Mouse (Mus musculus) skeletal muscle tissue, adult 2 months (tissue): ENCODE results near the gene Sult1a1.

Experiments used
- DNase-seq: peaks from one replicate; pipeline ENCODE4 v3.0.0-alpha.2; 2012; ENCODE audit warnings: low read depth, low spot score

The Sult1a1 gene

GRCm38 (mm10) chr7:126676207-126676606 lies at the start of gene Sult1a1:
TSS of gene Sult1a1 (minus strand) at chr7:126676432.
- DNase-seq = peak; percentile 79

DNA sequence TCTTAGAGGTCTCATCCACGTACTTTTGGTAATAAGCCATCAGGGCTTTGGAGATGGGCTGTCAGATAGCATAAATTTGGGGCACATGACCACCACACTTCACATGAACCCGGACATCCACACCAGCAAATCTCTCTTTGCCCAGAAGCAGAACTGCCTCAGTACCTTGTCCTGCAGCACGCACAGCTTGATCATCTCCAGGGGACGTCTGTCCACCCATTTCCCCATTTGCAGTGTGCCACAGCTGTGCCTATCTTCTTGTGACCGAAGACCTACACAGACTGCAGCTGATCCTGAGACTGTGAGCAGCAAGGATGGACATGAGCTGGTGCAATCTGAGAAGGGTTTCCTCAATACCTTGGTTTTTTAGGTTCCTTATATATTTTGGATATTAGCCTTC lies 49.4 kb upstream of the Sult1a1 start:
- no peak for DNase-seq

DNA sequence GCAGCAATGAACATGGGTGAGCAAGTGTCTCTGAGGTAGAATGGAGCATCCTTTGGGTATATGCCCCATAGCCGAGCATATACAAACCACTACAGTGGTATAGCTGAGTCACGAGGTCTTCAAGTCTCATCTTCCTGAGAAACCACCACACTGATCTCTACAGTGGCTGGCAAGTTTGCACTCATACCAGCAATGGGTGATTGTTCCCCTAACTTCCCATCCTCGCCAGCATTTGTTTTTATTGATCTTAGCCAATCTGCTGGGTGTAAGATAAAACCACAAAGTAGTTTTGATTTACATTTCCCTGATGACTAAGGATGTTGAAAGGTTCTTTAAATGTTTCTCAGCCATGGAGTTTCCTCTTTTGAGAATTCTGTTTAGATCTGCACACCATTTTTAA lies 48.8 kb upstream of the Sult1a1 start:
- no peak for DNase-seq

GRCm38 (mm10) chr7:126721635-126722034 lies 45.4 kb upstream of the Sult1a1 start:
- DNase-seq = no peak

DNA sequence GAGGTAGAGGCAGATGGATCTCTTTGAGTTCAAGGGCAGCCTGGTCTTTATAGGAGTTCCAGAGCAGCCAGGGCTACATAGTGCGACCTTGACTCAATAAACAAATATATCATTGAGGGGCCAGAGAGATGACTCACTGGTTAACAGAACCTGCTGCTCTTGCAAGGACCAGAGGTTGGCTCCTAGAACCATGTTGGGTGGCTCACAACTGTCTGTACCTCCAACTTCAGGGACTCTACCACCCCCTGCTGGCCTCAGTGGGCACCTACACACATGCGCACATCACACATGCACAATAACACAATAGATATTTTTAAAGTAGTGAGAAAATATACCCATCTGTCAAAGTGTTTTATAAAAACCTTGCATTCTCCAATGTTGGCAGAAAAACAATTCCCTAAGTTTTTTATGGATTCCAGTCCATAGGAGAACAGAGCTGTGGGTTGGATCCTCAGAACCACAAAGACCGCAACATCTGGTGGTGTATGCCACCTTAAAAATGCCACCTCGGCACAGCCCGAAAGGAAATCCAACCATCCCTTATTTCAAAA lies 42.6 kb upstream of the Sult1a1 start:
- no peak for DNase-seq

- no peak for DNase-seq
Observed at GRCm38 (mm10) chr7:126717566-126717965, 41.3 kb upstream of the Sult1a1 start.

DNA sequence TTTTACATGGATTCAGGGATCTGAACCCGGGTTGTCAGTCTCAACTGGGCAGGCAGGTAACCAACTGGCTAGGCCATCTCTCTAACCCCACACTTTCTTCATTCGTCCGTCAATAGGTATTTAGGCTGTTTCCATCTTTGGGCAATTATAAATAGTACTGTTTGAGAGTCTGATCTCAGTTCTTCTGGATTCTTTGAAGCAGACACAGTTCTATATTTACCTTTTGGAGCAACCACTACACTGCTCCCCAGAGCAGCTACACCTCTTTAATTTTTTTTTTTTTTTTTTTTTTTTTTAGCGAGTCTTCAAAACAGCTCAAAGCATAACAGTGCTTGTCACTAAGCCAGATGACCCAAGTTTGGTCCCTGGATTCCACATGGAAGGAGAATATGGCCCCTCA lies 39.4 kb upstream of the Sult1a1 start:
- no peak for DNase-seq

DNA sequence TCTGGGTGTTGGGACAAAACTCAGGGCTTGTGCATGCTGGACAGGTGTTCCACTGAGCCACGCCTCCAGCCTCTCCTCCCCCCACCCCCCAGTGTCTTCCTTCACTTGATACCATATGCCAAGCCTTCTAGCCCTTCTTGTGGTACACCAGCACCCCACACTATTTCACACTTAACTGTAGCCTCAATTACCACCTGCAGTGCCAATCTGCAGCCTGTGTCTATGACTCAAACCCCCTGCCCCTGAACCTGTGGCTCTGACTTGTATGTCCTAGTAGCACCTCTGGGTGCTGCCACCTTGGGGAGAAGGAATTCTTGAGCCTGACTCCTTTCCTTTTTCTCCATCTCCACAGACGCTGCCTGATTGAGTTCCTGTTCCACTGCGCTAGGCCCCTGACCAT lies 35.7 kb upstream of the Sult1a1 start:
- no peak for DNase-seq

DNA sequence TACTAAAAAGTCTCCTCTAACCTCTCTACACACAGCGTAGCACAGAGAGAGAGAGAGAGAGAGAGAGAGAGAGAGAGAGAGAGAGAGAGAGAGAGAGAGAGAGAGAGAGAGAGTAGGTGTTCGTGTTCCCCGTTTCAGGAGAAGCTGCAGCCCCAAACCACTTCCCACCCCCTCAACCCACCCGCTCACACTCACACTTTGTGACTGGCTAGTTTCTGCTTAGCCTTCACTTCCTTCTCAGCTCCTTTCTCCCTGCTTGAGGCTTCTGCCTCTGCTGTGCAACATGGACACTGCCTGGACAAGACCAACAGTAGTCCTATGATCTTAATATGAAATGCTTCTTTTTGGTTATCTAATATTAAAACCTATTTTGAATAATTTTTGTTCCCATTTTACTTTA lies 34.0 kb upstream of the Sult1a1 start:
- DNase-seq = no peak

DNA sequence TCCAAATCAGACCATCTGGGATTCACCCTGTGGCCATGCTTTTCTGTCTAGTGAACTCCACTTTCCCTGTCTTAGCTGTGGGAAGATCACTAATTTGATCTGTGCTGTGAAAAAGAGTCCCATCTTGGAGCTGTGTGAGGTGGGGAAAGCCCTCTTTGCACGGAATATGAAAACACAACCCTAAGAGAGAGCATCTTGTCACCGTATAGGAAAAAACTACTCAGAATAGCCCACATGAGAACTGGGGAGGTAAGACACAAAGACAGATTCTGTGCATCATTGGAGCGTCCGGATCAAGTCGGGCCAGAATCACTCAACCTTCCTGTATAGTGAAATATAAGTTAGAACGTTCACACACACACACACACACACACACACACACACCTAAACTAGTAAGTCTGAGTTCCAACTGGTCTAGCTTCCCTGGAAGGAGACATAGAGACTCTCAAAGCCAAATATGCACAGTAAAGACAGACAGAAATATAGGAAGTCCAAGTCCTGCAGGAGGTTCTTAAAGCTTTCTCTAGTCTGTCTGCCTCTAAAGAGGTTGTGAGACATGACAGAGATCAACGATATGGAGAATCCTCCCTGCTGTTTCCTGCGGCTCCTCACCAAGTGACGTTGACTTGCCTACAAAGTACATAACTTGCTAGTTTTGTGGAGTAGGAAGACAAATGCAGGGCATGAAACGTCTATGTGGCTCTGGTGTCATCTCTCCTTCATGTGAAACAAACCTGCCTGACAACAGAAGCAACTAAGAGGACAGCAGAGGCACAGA lies 32.1 kb upstream of the Sult1a1 start:
- no peak for DNase-seq

DNA sequence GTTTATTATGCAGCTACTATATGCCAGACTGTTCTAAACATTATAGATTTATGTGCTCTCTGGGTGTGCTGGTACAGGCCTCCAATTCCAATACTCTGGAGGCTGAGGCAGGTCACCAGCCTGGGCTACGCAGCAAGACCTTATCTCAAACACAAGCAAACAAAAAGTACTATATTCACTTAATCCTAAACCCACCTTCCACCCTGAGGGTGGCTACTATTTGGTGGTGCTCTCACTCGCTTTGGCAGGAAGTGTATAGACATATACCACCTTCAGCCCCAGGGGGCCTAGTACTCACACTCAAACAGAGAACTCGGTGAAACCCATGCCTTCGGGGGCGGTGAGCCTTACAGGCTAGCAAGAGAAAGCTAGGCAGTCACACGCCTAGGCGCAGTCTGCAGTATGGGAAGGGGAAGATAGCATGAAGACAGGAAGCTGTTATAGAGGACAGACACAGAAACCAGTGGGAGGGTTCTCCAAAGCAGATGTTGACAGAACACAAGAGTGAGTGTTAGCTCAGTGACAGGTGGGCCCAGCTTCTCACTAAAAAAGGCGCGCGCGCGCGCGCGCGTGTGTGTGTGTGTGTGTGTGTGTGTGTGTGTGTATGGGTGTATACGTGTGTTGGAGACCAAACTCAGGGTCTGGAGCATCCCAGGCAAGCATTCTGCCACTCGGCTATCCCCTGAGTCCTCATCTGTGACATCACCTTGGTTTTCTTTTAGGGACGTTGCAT lies 31.4 kb upstream of the Sult1a1 start, which contains the start of gene Coro1a:
Gene Coro1a (minus strand): TSS at position 346 of the 733 bp plus-strand sequence.
- DNase-seq = no peak

GRCm38 (mm10) chr7:126704121-126704980 lies 28.1 kb upstream of the Sult1a1 start:
- peak; percentile 54 for DNase-seq

DNA sequence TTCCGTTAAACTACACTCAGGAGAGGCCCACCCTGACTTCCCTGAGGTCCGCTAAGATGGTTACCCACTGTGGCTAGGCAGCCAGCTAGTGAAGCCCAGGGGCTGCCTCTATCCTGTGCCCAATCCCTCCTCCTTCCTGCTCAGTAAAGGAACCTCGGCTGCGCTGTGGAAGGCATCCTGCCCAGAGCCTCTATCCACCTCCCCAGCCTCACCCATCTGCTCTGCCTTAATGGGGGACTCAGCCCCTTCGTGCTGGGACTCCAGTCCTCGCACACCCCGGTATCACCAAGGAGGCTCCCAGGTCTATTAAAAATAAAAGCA lies 27.5 kb upstream of the Sult1a1 start:
- DNase-seq = no peak

DNA sequence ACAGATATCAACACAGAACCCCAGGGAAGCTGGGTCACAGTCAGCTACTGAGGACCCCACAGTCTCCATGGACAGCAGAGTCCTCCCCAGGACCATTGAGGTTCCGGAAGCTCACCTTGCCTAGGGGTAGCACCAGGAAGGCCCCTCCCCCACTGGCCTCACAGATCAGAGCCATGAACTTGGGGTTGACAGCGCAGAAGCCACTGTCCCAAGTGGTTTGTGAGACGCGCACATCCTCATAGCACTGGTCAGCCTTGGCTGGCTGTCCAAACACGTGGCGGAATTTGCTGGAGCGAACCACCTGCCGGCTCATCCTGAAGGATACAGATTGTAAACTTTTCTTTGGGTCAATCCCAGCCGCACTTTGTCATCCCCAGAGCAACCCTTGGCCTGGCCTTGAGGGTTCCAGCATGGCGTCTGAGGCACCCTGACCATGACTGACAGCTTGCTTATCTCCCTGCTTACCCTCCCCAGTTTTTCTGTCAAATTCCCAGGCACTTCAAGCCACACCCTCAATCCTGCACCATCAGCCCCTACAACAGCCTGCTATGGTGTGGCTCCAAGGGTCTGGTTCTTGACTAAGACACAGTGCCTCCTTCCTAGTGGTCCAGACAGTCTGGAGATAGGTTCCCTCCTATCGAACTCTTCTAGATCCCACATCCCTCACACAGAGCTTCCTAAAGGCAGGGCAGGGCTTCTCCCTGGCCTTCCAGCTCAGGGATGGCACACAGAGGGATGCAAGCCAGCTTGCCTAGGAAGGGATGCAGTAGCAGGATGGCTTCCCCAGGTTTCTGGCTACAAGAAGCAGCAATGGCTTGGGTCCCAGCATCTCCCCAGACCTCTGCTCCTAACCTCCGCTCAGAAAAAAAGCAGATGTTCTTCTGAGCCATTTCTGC lies 26.9 kb upstream of the Sult1a1 start:
- DNase-seq = no peak

GRCm38 (mm10) chr7:126702358-126702757 lies 26.1 kb upstream of the Sult1a1 start:
- DNase-seq = no peak

DNA sequence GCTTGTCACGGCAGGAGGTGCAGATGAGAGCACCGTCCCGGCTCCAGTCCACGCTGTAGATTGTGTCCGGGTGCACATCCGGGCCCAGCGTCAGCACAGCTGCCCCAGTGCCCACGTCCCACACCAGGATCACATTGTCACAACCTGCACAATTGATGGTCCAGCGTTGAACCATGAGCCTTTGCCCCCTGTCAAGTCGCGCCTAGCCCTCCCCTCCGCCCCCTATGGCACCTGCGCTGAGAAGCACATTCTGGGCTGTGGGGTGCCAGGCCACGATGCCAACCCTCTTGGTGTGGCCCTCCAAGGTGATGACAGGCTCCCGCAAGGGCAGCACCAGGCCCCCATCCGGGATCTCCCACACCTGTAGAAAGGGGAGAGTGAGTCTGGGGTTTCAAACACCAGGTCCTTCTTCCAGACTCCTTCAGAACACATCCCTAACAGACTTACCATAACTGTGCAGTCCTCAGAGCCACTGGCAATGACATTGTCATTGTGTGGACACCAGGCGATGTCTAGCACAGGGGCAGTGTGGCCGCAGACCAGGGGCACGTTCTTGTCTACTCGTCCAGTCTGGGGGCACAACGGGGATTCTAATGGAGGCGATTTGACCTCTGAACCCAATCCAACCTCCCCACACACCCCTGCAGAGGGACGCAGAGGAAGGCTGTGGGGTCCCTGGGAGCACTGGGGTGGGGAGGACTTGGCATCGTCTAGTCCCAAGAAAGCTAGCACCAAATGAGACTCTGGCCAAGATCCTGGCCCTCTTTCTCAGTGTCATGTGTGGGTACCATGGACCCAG lies 25.5 kb upstream of the Sult1a1 start:
- DNase-seq = no peak

GRCm38 (mm10) chr7:126701070-126701469 lies 24.8 kb upstream of the Sult1a1 start:
- peak; percentile 54 for DNase-seq

DNA sequence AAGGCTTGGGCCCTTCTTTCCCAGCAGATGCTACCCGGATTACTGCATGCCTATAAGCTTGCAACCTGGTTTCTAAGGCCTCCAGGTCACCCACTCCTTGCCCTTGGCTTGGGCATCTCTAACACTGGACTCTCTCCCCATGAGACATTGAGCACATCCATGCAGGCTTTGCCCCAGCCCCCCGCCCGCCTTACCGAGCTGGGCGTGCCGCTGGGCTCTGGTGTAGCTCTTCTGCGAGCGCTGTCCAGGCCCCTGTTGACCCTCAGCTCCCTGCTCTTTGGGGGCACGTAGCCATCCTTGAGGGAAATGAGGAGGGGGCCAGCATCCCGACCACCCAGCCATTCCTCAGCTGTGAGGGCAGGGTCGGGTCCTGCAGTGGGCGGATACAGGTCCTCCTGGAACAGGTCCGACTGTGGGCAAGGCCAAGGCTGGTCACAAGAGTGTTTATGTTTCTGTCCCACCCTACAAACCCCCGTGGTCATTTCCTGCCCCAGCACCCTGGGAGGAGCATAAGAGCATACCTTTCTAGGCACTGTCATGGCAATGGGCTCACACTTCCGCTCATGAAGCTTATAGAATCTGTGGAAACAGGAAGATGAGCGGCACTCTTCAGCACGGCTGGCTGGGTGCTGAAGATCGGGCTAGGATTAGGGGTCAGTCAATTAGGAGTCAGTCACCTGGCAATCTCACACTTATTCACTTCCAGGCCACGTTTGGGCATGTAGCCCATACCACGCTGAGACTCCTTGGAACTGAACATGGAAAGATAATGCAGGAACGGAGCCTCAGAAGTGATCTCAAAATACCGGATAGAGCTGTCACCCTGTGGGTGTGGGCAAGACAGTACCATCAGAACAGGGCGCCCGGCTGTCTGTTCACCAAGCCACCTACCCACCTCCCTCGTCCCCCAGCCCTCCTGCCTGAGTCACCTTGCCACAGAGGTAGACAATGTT lies 24.1 kb upstream of the Sult1a1 start:
- no peak for DNase-seq

GRCm38 (mm10) chr7:126697838-126698237 lies 21.6 kb upstream of the Sult1a1 start:
- no peak for DNase-seq
